Mouse (Mus musculus) cerebellum, adult 2 months (tissue): ENCODE measurements around the gene Vmn1r138.
"Not testable (repeated sequence)": the region's sequence is repeated elsewhere in the genome, so short reads cannot be mapped to it uniquely, and the experiment has no call there.

Experiments used
- CTCF ChIP-seq: fragments of 200-500 bp; IDR thresholded peaks from 2 replicates; pipeline ENCODE4 v1.5.1; 2011; ENCODE audit warnings: low read depth, mild to moderate bottlenecking, control low read depth, low read length, moderate library complexity, borderline replicate concordance; ENCODE audit not compliant: insufficient read depth
- POLR2A ChIP-seq: fragments of 200-500 bp; IDR thresholded peaks from 2 replicates; pipeline ENCODE4 v1.6.1; 2011; ENCODE audit warnings: low read length, control low read depth, borderline replicate concordance; ENCODE audit not compliant: insufficient read depth

DNA sequence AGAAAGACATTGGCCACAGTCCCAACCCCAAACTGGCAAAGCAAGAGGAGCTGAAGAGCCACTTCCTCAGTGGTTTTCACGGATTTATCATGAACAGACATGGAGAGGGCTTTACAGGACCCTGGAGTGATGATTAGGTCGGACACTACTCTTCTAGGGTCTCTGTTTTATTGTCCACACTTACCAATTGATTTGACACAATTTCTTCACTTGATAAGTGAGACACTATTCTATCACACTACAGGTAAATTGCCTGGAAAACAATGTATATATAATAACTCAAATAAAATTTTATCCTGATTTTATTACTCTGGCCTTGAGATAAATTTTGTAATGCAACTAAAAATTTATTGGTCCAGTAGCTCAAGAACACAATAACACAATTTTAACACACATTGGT lies at the start of gene Vmn1r138:
- TF ChIP-seq POLR2A, CTCF: not testable (repeated sequence)
